Mouse (Mus musculus) heart, adult 2 months (tissue): ENCODE data around the gene Calcb.

ENCODE experiments used
- CTCF ChIP-seq: fragments of 200-600 bp; IDR thresholded peaks from 2 replicates; pipeline ENCODE4 v1.8.1; 2022; ENCODE audit warnings: antibody characterized with exemption, mild to moderate bottlenecking, moderate library complexity
- POLR2A ChIP-seq: fragments of 200-500 bp; IDR thresholded peaks from 2 replicates; pipeline ENCODE4 v1.6.1; 2011; ENCODE audit warnings: mild to moderate bottlenecking, low read depth, low read length, control low read depth; ENCODE audit not compliant: insufficient read depth

DNA sequence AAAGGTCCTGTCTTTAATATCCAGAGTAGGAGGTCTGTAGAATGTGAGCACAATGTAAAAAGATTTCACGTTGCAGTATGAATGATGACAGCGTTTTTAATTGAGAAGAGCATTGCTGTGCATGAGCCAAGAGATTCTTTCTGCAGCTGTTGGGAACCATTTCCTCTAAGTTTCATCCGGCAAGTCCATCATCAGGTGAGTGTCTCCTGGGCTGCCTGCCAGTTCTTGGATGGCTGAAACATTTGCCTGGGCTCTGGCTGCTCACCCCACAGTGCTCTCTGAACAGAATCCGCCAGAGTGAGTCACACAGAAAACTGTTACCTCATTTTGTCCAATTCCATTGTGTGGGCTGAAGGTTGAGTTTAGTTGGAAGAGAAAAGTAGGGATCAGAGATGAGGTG, 11.7 kb upstream of the Calcb start:
- TF ChIP-seq CTCF (no peak), POLR2A (no peak)
